Mouse (Mus musculus): ENCODE data around the gene Arhgef2. TPM values are rescaled to one million over a fixed set of nuclear protein-coding genes. Genes with fewer than 3 reads are reported as not detected.

The Arhgef2 gene
- total and polyA plus RNA-seq, 2 experiments from 2014 or later: 57.1 to 93.4 TPM

DNA sequence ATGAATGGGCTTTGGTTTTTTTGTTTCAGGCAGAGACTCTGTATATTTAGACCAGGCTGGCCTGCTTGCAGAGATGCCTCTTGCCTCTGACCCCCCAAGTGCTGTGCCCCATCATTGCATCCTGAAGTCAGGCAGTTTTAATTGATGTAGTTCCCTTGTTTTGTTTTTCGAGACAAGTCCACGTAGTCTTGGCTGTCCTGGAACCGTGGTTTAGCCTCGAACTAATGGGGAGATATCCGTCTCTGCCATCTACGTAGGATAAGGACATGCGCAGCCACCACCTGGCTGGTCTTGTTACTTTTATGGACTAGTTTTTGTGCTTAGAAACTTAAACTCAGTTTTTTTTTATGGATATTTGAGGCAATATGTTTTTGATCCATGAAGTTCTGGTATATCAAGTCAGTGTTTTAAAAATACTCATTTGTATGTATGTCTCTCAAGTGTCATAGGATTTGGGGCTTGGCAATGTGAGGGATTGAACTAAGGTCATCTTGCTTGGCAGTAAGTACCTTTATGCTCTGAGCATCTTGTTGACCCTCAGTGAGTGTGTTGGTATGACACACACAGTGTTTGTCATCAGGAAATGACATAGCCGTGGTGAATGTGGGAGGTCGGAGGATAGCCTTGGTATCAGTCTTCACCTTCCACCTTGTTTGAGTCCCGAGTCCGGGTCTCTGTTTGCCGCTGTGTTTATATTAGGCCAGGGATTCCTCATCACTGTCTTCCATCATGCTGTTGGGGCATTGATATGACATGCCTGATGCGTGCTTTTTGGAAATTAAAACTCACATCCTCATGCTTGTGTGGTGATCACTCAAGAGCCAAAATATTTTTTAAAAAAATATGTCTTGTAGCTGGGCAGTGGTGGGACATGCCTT, 81.2 kb downstream of the Arhgef2 start:
- Histone ChIP-seq H3K27me3 (ENCODE audit: insufficient read depth, low read length) (no peaks in the 10 kb centered on the region), H3K4me3 (ENCODE audit: low read length) (peak overlapping the region; percentile 95), H3K4me2 (ENCODE audit: low read depth, low read length) (peak overlapping the region; percentile 88), H3K27ac (peak overlapping the region; percentile 99; the same call in 1 of the 2 replicates), H3K36me3 (ENCODE audit: insufficient read depth, low read length) (peaks cover 22% of the 10 kb centered on the region), H3K9me3 (ENCODE audit: low read length) (no peaks in the 10 kb centered on the region), H3K9ac (replicated peaks; ENCODE audit: low read length) (peak overlapping the region; percentile 97), H3K4me1 (ENCODE audit: insufficient read depth, low read length) (peaks cover 9% of the 10 kb centered on the region; the same call in 1 of the 2 replicates)
- DNase-seq (ENCODE audit: low spot score): no peak
- 45% methylated on average over 13 of the region's 13 CpGs for WGBS
- no peak for ATAC-seq
- no peak for TF ChIP-seq CTCF (IDR thresholded peaks at IDR 0.05; ENCODE audit: low read depth)

GRCm38 (mm10) chr3:88689079-88689478, 83.3 kb downstream of the Arhgef2 start:
- no peak for DNase-seq (ENCODE audit: low spot score)
- peaks cover 9% of the 10 kb centered on the region; the same call in 1 of the 2 replicates for H3K4me1 ChIP-seq (ENCODE audit: insufficient read depth, low read length)
- no peak for TF ChIP-seq CTCF (IDR thresholded peaks at IDR 0.05; ENCODE audit: low read depth)
- peaks cover 35% of the 10 kb centered on the region for H3K36me3 ChIP-seq (ENCODE audit: insufficient read depth, low read length)
- no peak overlapping the region for H3K4me2 ChIP-seq (ENCODE audit: low read depth, low read length)
- H3K27me3 ChIP-seq (ENCODE audit: insufficient read depth, low read length): no peaks in the 10 kb centered on the region
- whole genome bisulfite sequencing: 87% methylated on average over 5 of the region's 5 CpGs
- no peak overlapping the region for H3K27ac ChIP-seq
- H3K9ac ChIP-seq (replicated peaks; ENCODE audit: low read length): no peak overlapping the region
- no peak for ATAC-seq
- H3K4me3 ChIP-seq (ENCODE audit: low read length): no peak overlapping the region
- H3K9me3 ChIP-seq (ENCODE audit: low read length): no peaks in the 10 kb centered on the region

- H3K27ac ChIP-seq: no peak overlapping the region
- no peak for TF ChIP-seq CTCF (IDR thresholded peaks at IDR 0.05; ENCODE audit: low read depth)
- H3K9me3 ChIP-seq (ENCODE audit: low read length): no peaks in the 10 kb centered on the region
- no peak overlapping the region for H3K9ac ChIP-seq (replicated peaks; ENCODE audit: low read length)
- peaks cover 80% of the 10 kb centered on the region for H3K36me3 ChIP-seq (ENCODE audit: insufficient read depth, low read length)
- H3K4me2 ChIP-seq (ENCODE audit: low read depth, low read length): no peak overlapping the region
- ATAC-seq: no peak
- H3K27me3 ChIP-seq (ENCODE audit: insufficient read depth, low read length): no peaks in the 10 kb centered on the region
- no peak for DNase-seq (ENCODE audit: low spot score)
- H3K4me3 ChIP-seq (ENCODE audit: low read length): no peak overlapping the region
- H3K4me1 ChIP-seq (ENCODE audit: insufficient read depth, low read length): no peaks in the 10 kb centered on the region
These were observed 89.8 kb downstream of the Arhgef2 start for GRCm38 (mm10) chr3:88695545-88695944.

Other genes starting within 250 kb of the Arhgef2 start
- gene Paqr6, start 241.4 kb upstream of the Arhgef2 start, total RNA-seq (2014; rRNA removed): 8.3 and 10.1 TPM in 2 replicates
- gene Paqr6, start 241.4 kb upstream of the Arhgef2 start, polyA plus RNA-seq (2015; fragmentation: Nextera tagmentation; extraction: Ambion mirVana): 8.6 and 10.3 TPM in 2 replicates
- not detected in 2 replicates for gene Bglap3, start 233.2 kb upstream of the Arhgef2 start, total RNA-seq (2014; rRNA removed)
- gene Bglap3, start 233.2 kb upstream of the Arhgef2 start, polyA plus RNA-seq (2015; fragmentation: Nextera tagmentation; extraction: Ambion mirVana): 0.15 TPM in 1 of 2 replicates, not detected in the other
- gene Bglap2, start 227.3 kb upstream of the Arhgef2 start, total RNA-seq (2014; rRNA removed): not detected in 2 replicates
- gene Bglap2, start 227.3 kb upstream of the Arhgef2 start, polyA plus RNA-seq (2015; fragmentation: Nextera tagmentation; extraction: Ambion mirVana): not detected in 2 replicates
- gene Bglap, start 221.5 kb upstream of the Arhgef2 start, total RNA-seq (2014; rRNA removed): not detected in 2 replicates
- not detected in 2 replicates for gene Bglap, start 221.5 kb upstream of the Arhgef2 start, polyA plus RNA-seq (2015; fragmentation: Nextera tagmentation; extraction: Ambion mirVana)
- 39.4 and 60.4 TPM in 2 replicates for gene Pmf1, start 195.6 kb upstream of the Arhgef2 start, total RNA-seq (2014; rRNA removed)
- gene Pmf1, start 195.6 kb upstream of the Arhgef2 start, polyA plus RNA-seq (2015; fragmentation: Nextera tagmentation; extraction: Ambion mirVana): 47.2 and 48.4 TPM in 2 replicates
- gene Slc25a44, start 180.8 kb upstream of the Arhgef2 start, total RNA-seq (2014; rRNA removed): 68.3 and 68.6 TPM in 2 replicates
- gene Slc25a44, start 180.8 kb upstream of the Arhgef2 start, polyA plus RNA-seq (2015; fragmentation: Nextera tagmentation; extraction: Ambion mirVana): 31.9 and 34.1 TPM in 2 replicates
- 39.4 and 45.2 TPM in 2 replicates for gene Sema4a, start 144.8 kb upstream of the Arhgef2 start, total RNA-seq (2014; rRNA removed)
- 25.4 and 26.5 TPM in 2 replicates for gene Sema4a, start 144.8 kb upstream of the Arhgef2 start, polyA plus RNA-seq (2015; fragmentation: Nextera tagmentation; extraction: Ambion mirVana)
- gene Lmna, start 96.0 kb upstream of the Arhgef2 start, total RNA-seq (2014; rRNA removed): 59.7 and 60.8 TPM in 2 replicates
- 59.1 and 61.1 TPM in 2 replicates for gene Lmna, start 96.0 kb upstream of the Arhgef2 start, polyA plus RNA-seq (2015; fragmentation: Nextera tagmentation; extraction: Ambion mirVana)
- 52.3 and 54.5 TPM in 2 replicates for gene Mex3a, start 73.6 kb upstream of the Arhgef2 start, total RNA-seq (2014; rRNA removed)
- gene Mex3a, start 73.6 kb upstream of the Arhgef2 start, polyA plus RNA-seq (2015; fragmentation: Nextera tagmentation; extraction: Ambion mirVana): 13.9 and 15.3 TPM in 2 replicates
- gene Rab25, start 57.7 kb upstream of the Arhgef2 start, total RNA-seq (2014; rRNA removed): not detected in 2 replicates
- gene Rab25, start 57.7 kb upstream of the Arhgef2 start, polyA plus RNA-seq (2015; fragmentation: Nextera tagmentation; extraction: Ambion mirVana): 0.44 and 1.3 TPM in 2 replicates
- gene Lamtor2, start 52.9 kb upstream of the Arhgef2 start, total RNA-seq (2014; rRNA removed): 45.1 and 59.2 TPM in 2 replicates
- gene Lamtor2, start 52.9 kb upstream of the Arhgef2 start, polyA plus RNA-seq (2015; fragmentation: Nextera tagmentation; extraction: Ambion mirVana): 189 and 198 TPM in 2 replicates
- 119 and 131 TPM in 2 replicates for gene Ubqln4, start 52.2 kb upstream of the Arhgef2 start, total RNA-seq (2014; rRNA removed)
- 29.4 and 29.8 TPM in 2 replicates for gene Ubqln4, start 52.2 kb upstream of the Arhgef2 start, polyA plus RNA-seq (2015; fragmentation: Nextera tagmentation; extraction: Ambion mirVana)
- gene Ssr2, start 30.1 kb upstream of the Arhgef2 start, total RNA-seq (2014; rRNA removed): 247 and 307 TPM in 2 replicates
- 209 and 210 TPM in 2 replicates for gene Ssr2, start 30.1 kb upstream of the Arhgef2 start, polyA plus RNA-seq (2015; fragmentation: Nextera tagmentation; extraction: Ambion mirVana)
- not detected in 2 replicates for gene Rxfp4, start 47.2 kb downstream of the Arhgef2 start, total RNA-seq (2014; rRNA removed)
- not detected in 2 replicates for gene Rxfp4, start 47.2 kb downstream of the Arhgef2 start, polyA plus RNA-seq (2015; fragmentation: Nextera tagmentation; extraction: Ambion mirVana)
- 57.9 and 74.4 TPM in 2 replicates for gene Khdc4, start 79.8 kb downstream of the Arhgef2 start, total RNA-seq (2014; rRNA removed)
- gene Khdc4, start 79.8 kb downstream of the Arhgef2 start, polyA plus RNA-seq (2015; fragmentation: Nextera tagmentation; extraction: Ambion mirVana): 66.1 and 70.7 TPM in 2 replicates
- gene Rit1, start 110.9 kb downstream of the Arhgef2 start, total RNA-seq (2014; rRNA removed): 55.6 and 76.7 TPM in 2 replicates
- gene Rit1, start 110.9 kb downstream of the Arhgef2 start, polyA plus RNA-seq (2015; fragmentation: Nextera tagmentation; extraction: Ambion mirVana): 68.7 and 69.3 TPM in 2 replicates
- 201 and 216 TPM in 2 replicates for gene Syt11, start 169.2 kb downstream of the Arhgef2 start, total RNA-seq (2014; rRNA removed)
- 265 and 273 TPM in 2 replicates for gene Syt11, start 169.2 kb downstream of the Arhgef2 start, polyA plus RNA-seq (2015; fragmentation: Nextera tagmentation; extraction: Ambion mirVana)
- gene Gon4l, start 229.3 kb downstream of the Arhgef2 start, total RNA-seq (2014; rRNA removed): 33.6 and 34.3 TPM in 2 replicates
- gene Gon4l, start 229.3 kb downstream of the Arhgef2 start, polyA plus RNA-seq (2015; fragmentation: Nextera tagmentation; extraction: Ambion mirVana): 7.6 and 8.4 TPM in 2 replicates